Mouse (Mus musculus) brain, embryonic 14.5 days (tissue): ENCODE measurements around the gene Ryk.

Experiments used
- CTCF ChIP-seq: fragments of 200-500 bp; IDR thresholded peaks from 2 replicates; pipeline ENCODE4 v1.5.1; 2012; ENCODE audit warnings: inconsistent platforms, mild to moderate bottlenecking, moderate library complexity, borderline replicate concordance; ENCODE audit not compliant: insufficient read depth, insufficient read length; ENCODE audit errors: extremely low read depth
- POLR2A ChIP-seq: fragments of 200-500 bp; IDR thresholded peaks from 2 replicates; pipeline ENCODE4 v1.6.1; 2012; ENCODE audit warnings: mild to moderate bottlenecking, inconsistent platforms, borderline replicate concordance; ENCODE audit not compliant: poor library complexity, insufficient read depth, insufficient read length, severe bottlenecking; ENCODE audit errors: extremely low read depth

DNA sequence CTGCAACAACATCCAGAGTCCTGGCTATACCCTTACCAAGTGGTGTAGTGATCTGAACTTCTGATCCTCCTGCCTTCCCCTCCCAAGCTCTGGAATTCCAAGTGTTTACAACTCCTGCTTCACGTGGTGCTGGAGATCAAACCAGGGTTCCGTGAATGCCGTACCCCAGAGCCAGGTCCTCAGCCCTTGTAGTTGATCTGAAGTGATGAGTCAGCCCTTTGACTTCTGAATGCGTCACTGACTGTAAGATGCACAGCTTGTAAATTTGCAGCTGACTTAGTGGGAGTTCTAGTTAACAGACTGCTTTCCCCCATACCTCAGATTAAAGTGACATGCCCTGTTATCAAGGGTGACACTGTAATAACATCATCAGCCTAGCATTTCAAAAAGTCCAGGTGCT, 8.9 kb downstream of the Ryk start:
- no peak for TF ChIP-seq CTCF
- TF ChIP-seq POLR2A: no peak
